Mouse (Mus musculus) stomach, embryonic 14.5 days (tissue): ENCODE measurements around the gene Ust. TPM values are rescaled to one million over a fixed set of nuclear protein-coding genes. Genes with fewer than 3 reads are reported as not detected.

Source experiments
- ATAC-seq: fragments of 200-750 bp; cut with Nextera tagmentation; 2 replicates; pipeline ENCODE4 v1.8.0; 2017; ENCODE audit warnings: low read depth, moderate TSS enrichment; ENCODE audit not compliant: insufficient number of reproducible peaks, insufficient read depth, low FRiP score
- H3K27ac ChIP-seq: fragments of 300-500 bp; sonication (generic); 2 replicates; pipeline ENCODE4 v1.5.1; 2014; ENCODE audit warnings: mild to moderate bottlenecking, low read length, moderate library complexity, mixed read lengths
- H3K27me3 ChIP-seq: fragments of 300-500 bp; sonication (generic); 2 replicates; pipeline ENCODE4 v1.6.1; 2014; ENCODE audit warnings: low read length, control low read depth, mixed read lengths; ENCODE audit not compliant: control insufficient read depth, insufficient read depth
- H3K36me3 ChIP-seq: fragments of 300-500 bp; sonication (generic); 2 replicates; pipeline ENCODE4 v1.6.1; 2014; ENCODE audit warnings: mild to moderate bottlenecking, control low read depth, low read length, moderate library complexity, mixed read lengths; ENCODE audit not compliant: control insufficient read depth, insufficient read depth
- H3K4me1 ChIP-seq: fragments of 300-500 bp; sonication (generic); 2 replicates; pipeline ENCODE4 v1.6.1; 2014; ENCODE audit warnings: low read length, control low read depth, mixed read lengths; ENCODE audit not compliant: control insufficient read depth, insufficient read depth
- H3K4me2 ChIP-seq: fragments of 300-500 bp; sonication (generic); replicated peaks from 2 replicates; pipeline ENCODE4 v1.6.1; 2014; ENCODE audit warnings: low read depth, low read length, control low read depth
- H3K4me3 ChIP-seq: fragments of 300-500 bp; sonication (generic); 2 replicates; pipeline ENCODE4 v1.5.1; 2014; ENCODE audit warnings: low read depth, low read length, control low read depth
- H3K9ac ChIP-seq: fragments of 300-500 bp; sonication (generic); replicated peaks from 2 replicates; pipeline ENCODE4 v1.6.1; 2014; ENCODE audit warnings: low read depth, mild to moderate bottlenecking, control low read depth, low read length, moderate library complexity, mixed read lengths
- H3K9me3 ChIP-seq: fragments of 300-500 bp; sonication (generic); 2 replicates; pipeline ENCODE4 v1.6.1; 2016; ENCODE audit warnings: low read depth, low read length, control low read depth; ENCODE audit not compliant: control insufficient read depth
- WGBS: fragments of 180-500 bp; shearing (Covaris S2); extraction: QIAGEN DNeasy Blood & Tissue Kit; methylation state at CpG from one replicate; pipeline ENCODE4 v1.1.7; 2014; 5-methylcytosine and 5-hydroxymethylcytosine counted together
- polyA plus RNA-seq: library from polyadenylated mRNA; unstranded; fragments of >200 nt; fragmentation: Nextera tagmentation; extraction: Ambion mirVana; gene quantifications from 2 replicates; pipeline ENCODE4 v1.2.1, GENCODE M21; 2014

The Ust gene
- polyA plus RNA-seq, 1 experiment from 2014 or later: 6.3 TPM

- Histone ChIP-seq H3K4me3 (no peak overlapping the region), H3K27ac (no peak overlapping the region; the same call in 1 of the 2 replicates), H3K27me3 (no peaks in the 10 kb centered on the region), H3K36me3 (no peaks in the 10 kb centered on the region), H3K9me3 (no peaks in the 10 kb centered on the region), H3K4me1 (peaks cover 4% of the 10 kb centered on the region; the same call in 1 of the 2 replicates), H3K4me2 (no peak overlapping the region), H3K9ac (no peak overlapping the region)
- WGBS: 56% methylated on average over 2 of the region's 2 CpGs
- peak; percentile 84; the same call in 1 of the 2 replicates for ATAC-seq
Measured at GRCm38 (mm10) chr10:8431857-8432256, 86.8 kb downstream of the Ust start.

GRCm38 (mm10) chr10:8428787-8429778 is 89.5 kb downstream of the Ust start:
- H3K4me3 ChIP-seq: no peak overlapping the region
- H3K36me3 ChIP-seq: no peaks in the 10 kb centered on the region
- H3K27me3 ChIP-seq: no peaks in the 10 kb centered on the region
- H3K27ac ChIP-seq: no peak overlapping the region
- H3K9ac ChIP-seq: no peak overlapping the region
- 70% methylated on average over 13 of the region's 13 CpGs for WGBS
- H3K4me1 ChIP-seq: peaks cover 4% of the 10 kb centered on the region; the same call in 1 of the 2 replicates
- no peak for ATAC-seq
- no peak overlapping the region for H3K4me2 ChIP-seq
- H3K9me3 ChIP-seq: no peaks in the 10 kb centered on the region

DNA sequence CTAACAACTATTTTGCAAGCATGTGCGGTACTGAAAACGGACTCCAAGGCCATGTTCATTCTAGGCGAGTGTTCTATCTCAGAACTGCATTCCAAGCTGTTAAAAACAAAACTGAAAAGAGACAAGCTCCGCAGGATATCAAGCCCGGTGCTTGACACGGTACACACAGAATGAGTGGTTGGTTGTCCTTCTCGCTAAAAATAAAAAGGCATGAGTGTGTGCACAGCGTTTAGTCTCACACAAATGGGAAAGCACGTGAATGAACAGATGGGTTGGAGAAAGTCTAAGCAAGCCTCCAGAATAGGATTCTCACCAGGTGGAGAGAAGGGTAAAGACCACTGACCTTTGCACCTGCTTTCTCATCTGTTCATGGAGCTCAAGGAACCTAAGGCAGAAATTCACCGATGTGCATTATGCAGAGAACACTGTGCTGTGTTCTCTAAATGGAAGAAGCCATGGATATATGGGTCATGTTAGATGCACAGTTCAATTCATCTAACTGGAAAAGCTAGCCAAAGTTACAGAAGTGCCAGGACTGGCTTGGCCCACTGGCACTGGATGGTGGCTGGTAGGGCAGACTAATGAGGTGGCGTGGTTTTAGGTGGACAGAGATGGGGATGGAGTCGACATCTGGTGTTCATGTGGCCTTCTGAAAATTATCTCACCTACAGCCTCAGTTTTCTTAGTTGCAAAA is 90.8 kb downstream of the Ust start:
- H3K4me3 ChIP-seq: no peak overlapping the region
- H3K36me3 ChIP-seq: no peaks in the 10 kb centered on the region
- WGBS: 81% methylated on average over 12 of the region's 12 CpGs
- no peaks in the 10 kb centered on the region for H3K9me3 ChIP-seq
- ATAC-seq: no peak
- H3K4me2 ChIP-seq: no peak overlapping the region
- no peak overlapping the region for H3K9ac ChIP-seq
- no peaks in the 10 kb centered on the region for H3K27me3 ChIP-seq
- H3K27ac ChIP-seq: no peak overlapping the region
- peaks cover 4% of the 10 kb centered on the region; the same call in 1 of the 2 replicates for H3K4me1 ChIP-seq

DNA sequence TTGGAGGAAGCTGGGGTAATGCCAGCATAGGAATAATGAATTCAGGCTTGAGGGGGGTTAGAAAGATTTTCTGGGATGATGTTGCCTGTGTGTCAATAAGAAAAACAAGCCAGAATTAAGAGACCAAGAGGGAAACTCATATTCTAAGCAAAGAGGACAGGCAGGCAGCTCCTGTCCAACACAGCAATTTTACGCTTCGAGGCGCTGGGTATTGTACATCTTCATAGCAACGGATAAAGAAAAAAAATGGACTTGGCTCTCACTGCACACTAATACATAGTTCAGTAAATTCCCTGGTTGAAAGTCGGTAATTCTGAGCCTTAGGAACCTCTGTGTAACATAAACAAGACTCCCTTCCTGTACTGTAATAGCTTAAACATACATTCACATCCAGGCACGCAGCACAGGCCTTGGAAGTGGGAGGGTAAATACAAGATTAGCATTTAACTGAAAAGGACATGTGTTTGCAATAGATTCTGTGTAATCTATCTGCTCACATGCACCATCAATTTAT is 99.1 kb downstream of the Ust start:
- ATAC-seq: no peak
- no peaks in the 10 kb centered on the region for H3K4me1 ChIP-seq
- no peak overlapping the region for H3K9ac ChIP-seq
- H3K4me2 ChIP-seq: no peak overlapping the region
- H3K27me3 ChIP-seq: no peaks in the 10 kb centered on the region
- no peak overlapping the region; the same call in 1 of the 2 replicates for H3K27ac ChIP-seq
- no peak overlapping the region for H3K4me3 ChIP-seq
- no peaks in the 10 kb centered on the region for H3K36me3 ChIP-seq
- H3K9me3 ChIP-seq: no peaks in the 10 kb centered on the region
- WGBS: 44% methylated on average over 6 of the region's 6 CpGs

DNA sequence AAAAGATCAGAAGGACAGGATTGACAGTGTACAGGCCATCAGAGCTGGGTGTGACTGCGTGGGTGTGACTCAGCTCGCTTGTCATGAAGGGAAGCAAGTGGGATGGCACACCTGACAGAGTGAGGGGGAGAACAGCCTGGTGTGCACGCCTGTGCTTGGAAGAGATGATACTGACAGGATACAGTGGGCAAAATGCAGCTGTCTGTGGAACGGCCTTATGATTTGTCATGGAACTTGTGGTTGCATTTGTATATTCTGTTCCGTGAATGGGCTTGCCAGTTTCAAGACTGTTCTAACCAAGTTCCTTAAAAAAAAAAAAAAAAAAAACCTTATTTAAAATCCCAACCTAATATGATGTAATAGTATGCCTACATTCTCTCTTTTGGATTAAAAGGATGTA is 103.2 kb downstream of the Ust start:
- Histone ChIP-seq H3K9me3 (no peaks in the 10 kb centered on the region), H3K4me1 (no peaks in the 10 kb centered on the region), H3K36me3 (no peaks in the 10 kb centered on the region), H3K9ac (no peak overlapping the region), H3K4me2 (no peak overlapping the region), H3K4me3 (no peak overlapping the region), H3K27me3 (no peaks in the 10 kb centered on the region), H3K27ac (no peak overlapping the region)
- WGBS: 79% methylated on average over 5 of the region's 5 CpGs
- ATAC-seq: no peak

- WGBS: 79% methylated on average over 7 of the region's 7 CpGs
- no peaks in the 10 kb centered on the region for H3K4me1 ChIP-seq
- H3K4me2 ChIP-seq: no peak overlapping the region
- H3K36me3 ChIP-seq: no peaks in the 10 kb centered on the region
- H3K27me3 ChIP-seq: no peaks in the 10 kb centered on the region
- no peak overlapping the region for H3K4me3 ChIP-seq
- ATAC-seq: no peak
- no peaks in the 10 kb centered on the region for H3K9me3 ChIP-seq
- no peak overlapping the region for H3K27ac ChIP-seq
- H3K9ac ChIP-seq: no peak overlapping the region
Measured at GRCm38 (mm10) chr10:8415036-8415435, 103.6 kb downstream of the Ust start.

DNA sequence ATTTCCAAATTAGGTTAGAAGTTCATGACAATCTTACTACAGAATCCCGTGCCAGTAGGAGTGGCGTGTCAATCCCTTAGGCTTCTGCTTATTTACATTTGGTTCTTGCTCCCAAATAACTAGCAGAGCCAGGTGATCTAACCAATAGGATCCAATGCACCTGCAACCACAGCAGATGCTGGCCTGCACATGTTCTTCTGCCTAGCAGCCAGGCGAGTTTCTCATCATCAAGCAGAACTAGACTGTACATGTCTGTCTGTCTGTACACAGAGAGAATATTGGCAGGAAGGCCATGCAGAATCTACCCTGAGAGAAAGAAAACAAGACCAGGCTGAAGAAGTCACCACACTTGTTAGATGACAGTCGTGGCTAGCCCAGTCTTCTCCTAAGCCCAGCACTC is 113.5 kb downstream of the Ust start:
- no peak overlapping the region for H3K27ac ChIP-seq
- no peak for ATAC-seq
- H3K4me1 ChIP-seq: no peaks in the 10 kb centered on the region
- no peak overlapping the region for H3K4me3 ChIP-seq
- H3K9ac ChIP-seq: no peak overlapping the region
- no peak overlapping the region for H3K4me2 ChIP-seq
- H3K9me3 ChIP-seq: no peaks in the 10 kb centered on the region
- H3K27me3 ChIP-seq: no peaks in the 10 kb centered on the region
- H3K36me3 ChIP-seq: no peaks in the 10 kb centered on the region
- whole genome bisulfite sequencing: 88% methylated on average over 4 of the region's 4 CpGs

GRCm38 (mm10) chr10:8392226-8392625 is 126.4 kb downstream of the Ust start:
- H3K27me3 ChIP-seq: no peaks in the 10 kb centered on the region
- no peaks in the 10 kb centered on the region for H3K4me1 ChIP-seq
- no peak overlapping the region for H3K4me2 ChIP-seq
- H3K4me3 ChIP-seq: no peak overlapping the region
- H3K36me3 ChIP-seq: no peaks in the 10 kb centered on the region
- H3K9me3 ChIP-seq: no peaks in the 10 kb centered on the region
- ATAC-seq: no peak
- 47% methylated on average over 2 of the region's 2 CpGs for WGBS
- H3K27ac ChIP-seq: no peak overlapping the region
- H3K9ac ChIP-seq: no peak overlapping the region
